9 mouse cellular contexts compared by ENCODE assay signal in genomic region chr5:90951475-90951874, GRCm38 (mm10). TPM values are rescaled to one million over a fixed set of nuclear protein-coding genes. Genes with fewer than 3 reads are reported as not detected.
DNase-seq lines count a peak whose midpoint lies in the region; ATAC-seq lines count a peak whose summit lies in the region.
"Had no signal": no experiment of that assay in that cellular context is flagged by ENCODE, and none has a peak within 500 bp of the region (broad histone marks: within the 10 kb centered on the region; RNA-seq: fewer than 3 reads in every experiment).

No protein-coding gene starts in this region.

- no peak overlapping the region for H3K9ac ChIP-seq in kidney, embryonic 16.5 days (replicated peaks; ENCODE audit: low read length)
- H3K9ac ChIP-seq: limb, embryonic 13.5 days had no signal

- H3K36me3 ChIP-seq in kidney, embryonic 16.5 days (ENCODE audit: insufficient read depth, low read length): no peaks in the 10 kb centered on the region

- ATAC-seq in kidney, embryonic 16.5 days (ENCODE audit: low FRiP score, low TSS enrichment): no peak
- ATAC-seq in inflammation-experienced regulatory T-cells, adult 6 months: peak; percentile 78

- 30% methylated on average over 2 of the region's 2 CpGs for WGBS in kidney, embryonic 16.5 days

- no peak overlapping the region for H3K27ac ChIP-seq in kidney, embryonic 16.5 days (ENCODE audit: low read length)
- H3K27ac ChIP-seq: limb, embryonic 13.5 days had no signal

- DNase-seq in kidney, adult 18-20 months: peak; percentile 19
- DNase-seq in ES-CJ7 (ENCODE audit: low read depth, low spot score): peak; percentile 9
- peak; percentile 78 for DNase-seq in cerebellum, adult 9-10 months
- DNase-seq in lung, adult 18-20 months: peak; percentile 20 to 57
- DNase-seq in retina, postnatal 7 days (ENCODE audit: low read depth, low spot score): peak; percentile 21
- DNase-seq in gastrocnemius, postnatal 10 days: no peak

- no peak overlapping the region for H3K4me3 ChIP-seq in kidney, embryonic 16.5 days (ENCODE audit: low read length)
- H3K4me3 ChIP-seq: limb, embryonic 13.5 days had no signal

- H3K4me2 ChIP-seq in kidney, embryonic 16.5 days (replicated peaks; ENCODE audit: low read depth, low read length): no peak overlapping the region
- H3K4me2 ChIP-seq: limb, embryonic 13.5 days had no signal

- H3K9me3 ChIP-seq in kidney, embryonic 16.5 days (ENCODE audit: low read length): no peaks in the 10 kb centered on the region
- H3K9me3 ChIP-seq: limb, embryonic 13.5 days had no signal

- no peaks in the 10 kb centered on the region for H3K4me1 ChIP-seq in kidney, embryonic 16.5 days (ENCODE audit: insufficient read depth, low read length)
- H3K4me1 ChIP-seq: limb, embryonic 13.5 days had no signal

- no peaks in the 10 kb centered on the region for H3K27me3 ChIP-seq in kidney, embryonic 16.5 days (ENCODE audit: insufficient read depth, low read length)
- H3K27me3 ChIP-seq: limb, embryonic 13.5 days had no signal

RNA-seq across cellular contexts. Expression of gene Mthfd2l, which starts 20.6 kb away (rescaled TPM):
- polyA plus RNA-seq in kidney, embryonic 16.5 days (2015; fragmentation: Nextera tagmentation; extraction: Ambion mirVana): 40.0 and 41.5 TPM in 2 replicates
- polyA plus RNA-seq in inflammation-experienced regulatory T-cells, adult 6 months (2017; shearing (Covaris generic)): 1 to 10 TPM in 2 of 3 experiments, under 1 TPM in 1; 0.80 to 2.3 (median 1.3) TPM
- 10 to 100 TPM; 13.5 to 17.0 TPM for total RNA-seq in gastrocnemius, postnatal 10 days (2021)

RNA-seq across cellular contexts. Expression of gene Cxcl2, which starts 47.8 kb away (rescaled TPM):
- polyA plus RNA-seq in kidney, embryonic 16.5 days (2015; fragmentation: Nextera tagmentation; extraction: Ambion mirVana): 0.10 TPM in 1 of 2 replicates, not detected in the other
- polyA plus RNA-seq in inflammation-experienced regulatory T-cells, adult 6 months (2017; shearing (Covaris generic)): under 1 TPM in 1 of 3 experiments, not detected in 2; 0.92 TPM
- under 1 TPM in 1 of 2 experiments, not detected in 1; 0.25 TPM for total RNA-seq in gastrocnemius, postnatal 10 days (2021)

Comparison
In these comparisons a context has a peak if more than half of its experiments do, and no peak if none do; other contexts are left out.
1. RNA of gene Mthfd2l, which starts 20.6 kb away (polyA plus RNA-seq): 40.0 to 41.5 TPM in kidney, embryonic 16.5 days; 0.80 to 2.3 TPM in inflammation-experienced regulatory T-cells, adult 6 months; every median in the first group is over 10 times any median in the second.